Mouse (Mus musculus) ES-E14 (cell line): ENCODE measurements around the gene Slamf6.

Experiments used
- CHD2 ChIP-seq: IDR thresholded peaks from 2 replicates; pipeline ENCODE4 v1.6.1; 2014; ENCODE audit warnings: mild to moderate bottlenecking, low read depth, low read length, inconsistent platforms
- HCFC1 ChIP-seq: IDR thresholded peaks from 2 replicates; pipeline ENCODE4 v1.6.1; 2012; ENCODE audit warnings: low read length, inconsistent platforms, borderline replicate concordance; ENCODE audit not compliant: insufficient read depth
- MAFK ChIP-seq: IDR thresholded peaks from 2 replicates; pipeline ENCODE4 v1.6.1; 2014; ENCODE audit warnings: mild to moderate bottlenecking, low read depth, low read length, inconsistent platforms; ENCODE audit not compliant: insufficient read depth
- ZC3H11A ChIP-seq: IDR thresholded peaks from 2 replicates; pipeline ENCODE4 v1.6.1; 2012; ENCODE audit warnings: low read depth, mild to moderate bottlenecking, inconsistent platforms, low read length, borderline replicate concordance
- ZNF384 ChIP-seq: IDR thresholded peaks from 2 replicates; pipeline ENCODE4 v1.6.1; 2012; ENCODE audit warnings: low read depth, low read length, inconsistent platforms

- TF ChIP-seq CHD2 (no peak), ZC3H11A (no peak), ZNF384 (no peak), MAFK (peak; percentile 55; the same call in 1 of the 2 replicates), HCFC1 (no peak)
Measured at GRCm38 (mm10) chr1:171957411-171957810, 40.1 kb downstream of the Slamf6 start.
